Mouse (Mus musculus) liver, postnatal 0 days (tissue): Measurements from ENCODE around the gene Top2b.

Experiments used
- CTCF ChIP-seq: sonication (generic); IDR thresholded peaks from 2 replicates; pipeline ENCODE4 v1.5.1; 2016; ENCODE audit warnings: antibody characterized with exemption, low read depth
- EP300 ChIP-seq: IDR thresholded peaks from 2 replicates; pipeline ENCODE4 v1.6.1; 2016; ENCODE audit warnings: antibody characterized with exemption, low read depth, mild to moderate bottlenecking

DNA sequence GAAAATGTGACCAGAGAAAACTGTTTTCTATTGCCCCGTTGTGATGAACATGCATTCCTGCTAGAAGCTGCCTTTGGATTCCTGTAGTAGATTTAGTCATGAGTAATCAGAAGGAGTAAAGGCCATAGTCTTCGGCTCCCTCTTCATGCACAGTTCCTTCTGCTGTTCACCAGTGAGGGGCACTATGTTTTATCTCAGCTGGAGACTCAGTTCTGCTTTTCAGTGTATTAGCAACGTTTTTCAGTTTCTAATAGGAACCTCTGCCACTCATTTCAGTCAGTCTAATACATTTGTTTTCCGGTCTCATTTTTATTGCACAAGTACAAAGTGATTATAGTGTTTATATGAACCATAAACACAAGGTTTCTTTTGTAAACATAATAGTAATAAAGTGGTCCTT is 62.6 kb downstream of the Top2b start:
- TF ChIP-seq EP300 (no peak), CTCF (no peak)
